Mouse (Mus musculus) layer of hippocampus, adult 18-20 months (tissue): ENCODE data around the gene Psmd12. TPM values are rescaled to one million over a fixed set of nuclear protein-coding genes. Genes with fewer than 3 reads are reported as not detected.
"Not testable (repeated sequence)": the region's sequence is repeated elsewhere in the genome, so short reads cannot be mapped to it uniquely, and the experiment has no call there.

ENCODE experiments used
- DNase-seq, 2 experiments: peaks; one replicate each; pipeline ENCODE4 v3.0.0; 2022; ENCODE audit warnings: low spot score in 2 of 2
- total RNA-seq, 2 experiments: library from RNA; stranded (reverse); gene quantifications; 2 replicates each; pipeline ENCODE4 v1.2.3; 2021

Psmd12 gene
- total RNA-seq, 2 experiments from 2014 or later = 66.5 to 69.8 TPM

DNA sequence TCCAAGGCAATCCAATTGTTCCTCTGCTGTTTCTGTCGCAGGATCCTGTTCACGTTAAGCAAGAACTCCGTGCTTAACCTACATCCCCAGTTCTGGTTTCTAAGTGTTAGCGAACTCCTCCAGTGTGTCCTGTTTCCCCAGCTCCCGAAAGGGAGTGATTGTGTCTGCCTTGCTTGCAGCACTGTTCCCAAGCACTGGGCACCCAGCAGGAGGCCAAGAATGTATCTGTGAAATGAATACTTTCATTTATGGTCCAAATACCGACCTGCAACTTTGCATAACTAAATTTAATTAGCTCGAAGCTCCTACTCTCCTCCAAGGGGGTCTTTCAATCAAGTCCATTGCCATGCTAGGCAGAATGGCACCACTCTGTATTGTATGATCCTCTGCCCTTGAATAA lies 19.5 kb upstream of the Psmd12 start:
- no peak for DNase-seq

DNA sequence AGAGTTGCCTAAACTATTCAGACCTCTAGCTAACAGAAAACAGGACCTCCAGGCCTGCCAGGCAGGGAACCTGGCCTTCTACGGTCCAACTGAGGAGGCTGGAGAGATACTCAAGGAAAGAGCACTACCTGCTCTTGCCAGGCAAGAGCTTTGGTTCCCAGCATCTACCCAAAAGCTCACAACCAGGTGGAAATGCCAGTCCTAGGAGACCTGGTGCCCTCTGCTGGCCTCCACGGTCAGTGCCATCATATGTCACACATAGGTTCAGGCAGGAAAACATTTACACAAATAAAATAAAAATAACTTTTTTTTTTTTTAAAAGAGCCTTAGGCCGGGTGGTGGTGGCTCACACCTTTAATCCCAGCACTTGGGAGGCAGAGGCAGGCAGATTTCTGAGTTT lies 16.8 kb upstream of the Psmd12 start:
- DNase-seq = no peak

DNA sequence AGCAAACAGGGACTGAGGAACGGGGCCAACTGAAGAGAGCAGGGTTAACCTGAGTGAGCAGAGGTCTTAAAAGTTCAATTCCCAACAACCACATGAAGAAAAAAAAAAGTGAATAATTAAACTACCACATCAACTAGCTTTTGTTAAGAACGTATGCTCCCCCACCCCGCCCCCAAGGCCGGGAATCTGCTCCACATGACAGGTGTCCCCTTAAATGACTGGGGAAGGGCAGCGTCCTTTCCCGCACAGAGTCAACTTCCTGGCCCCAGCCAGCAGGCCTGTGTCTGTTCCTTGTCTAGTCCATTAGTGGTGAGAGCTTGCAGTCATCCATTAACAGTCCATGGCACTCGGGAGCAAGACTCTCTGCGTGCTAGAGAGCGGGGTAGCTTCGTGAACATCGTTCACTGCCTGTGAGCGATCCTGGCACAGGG lies 16.0 kb upstream of the Psmd12 start:
- DNase-seq = no peak

DNA sequence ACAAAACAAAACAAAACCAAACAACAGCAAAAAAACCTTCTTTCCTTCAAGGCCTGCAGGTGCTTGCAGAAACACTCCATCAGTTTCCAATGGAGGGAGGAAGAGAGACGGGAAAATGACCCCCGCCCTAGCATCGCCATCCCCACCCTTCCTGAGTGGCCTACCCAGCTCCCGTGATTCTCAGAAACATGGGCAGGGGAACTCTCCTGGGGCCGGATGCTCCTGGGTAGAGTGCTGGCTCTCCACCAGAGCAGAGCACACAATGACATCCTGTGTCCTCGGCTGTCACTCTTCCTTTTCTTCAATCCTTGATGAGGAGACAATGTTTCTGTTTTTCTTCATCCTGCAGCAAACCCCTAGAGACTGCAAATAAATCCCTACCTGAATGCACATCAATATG lies 15.1 kb upstream of the Psmd12 start:
- DNase-seq = no peak

DNA sequence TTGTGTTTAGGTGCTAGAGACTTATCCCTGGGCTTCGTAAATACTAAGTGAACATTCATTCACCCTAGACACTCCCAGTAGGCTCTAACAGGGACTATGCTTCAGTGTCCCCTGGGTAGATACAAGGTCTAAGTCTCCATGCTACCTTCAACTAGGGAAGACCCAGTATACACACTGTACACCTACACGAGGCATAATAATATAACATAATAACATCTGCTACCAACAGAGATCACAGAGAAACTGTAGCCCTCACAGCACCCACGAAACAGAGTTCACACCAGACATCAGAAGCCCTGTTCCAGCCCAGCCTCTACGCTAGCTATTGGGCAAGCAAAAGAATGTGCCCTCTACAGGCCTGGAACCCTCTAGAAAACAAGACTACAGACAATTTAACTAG lies 14.2 kb upstream of the Psmd12 start:
- DNase-seq = no peak

DNA sequence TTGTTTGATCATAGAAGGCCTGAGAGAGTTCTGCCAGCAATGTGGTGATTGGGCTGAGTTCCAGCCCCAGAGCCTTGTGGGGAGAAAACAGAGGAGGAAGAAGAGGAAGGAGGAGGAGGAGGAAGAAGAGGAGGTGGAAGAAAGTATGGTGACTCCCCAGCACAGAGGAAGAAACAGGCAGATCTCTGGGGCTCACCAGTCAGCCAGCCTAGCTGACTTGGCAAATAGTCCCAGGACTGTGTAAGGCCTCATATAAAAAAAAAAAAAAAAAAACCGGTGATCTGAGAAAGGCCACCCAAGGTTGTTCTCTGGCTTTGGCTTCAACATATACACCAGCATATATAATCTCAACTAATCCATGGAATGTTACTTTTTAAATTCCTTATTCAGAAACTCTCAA lies 13.3 kb upstream of the Psmd12 start:
- DNase-seq = no peak

DNA sequence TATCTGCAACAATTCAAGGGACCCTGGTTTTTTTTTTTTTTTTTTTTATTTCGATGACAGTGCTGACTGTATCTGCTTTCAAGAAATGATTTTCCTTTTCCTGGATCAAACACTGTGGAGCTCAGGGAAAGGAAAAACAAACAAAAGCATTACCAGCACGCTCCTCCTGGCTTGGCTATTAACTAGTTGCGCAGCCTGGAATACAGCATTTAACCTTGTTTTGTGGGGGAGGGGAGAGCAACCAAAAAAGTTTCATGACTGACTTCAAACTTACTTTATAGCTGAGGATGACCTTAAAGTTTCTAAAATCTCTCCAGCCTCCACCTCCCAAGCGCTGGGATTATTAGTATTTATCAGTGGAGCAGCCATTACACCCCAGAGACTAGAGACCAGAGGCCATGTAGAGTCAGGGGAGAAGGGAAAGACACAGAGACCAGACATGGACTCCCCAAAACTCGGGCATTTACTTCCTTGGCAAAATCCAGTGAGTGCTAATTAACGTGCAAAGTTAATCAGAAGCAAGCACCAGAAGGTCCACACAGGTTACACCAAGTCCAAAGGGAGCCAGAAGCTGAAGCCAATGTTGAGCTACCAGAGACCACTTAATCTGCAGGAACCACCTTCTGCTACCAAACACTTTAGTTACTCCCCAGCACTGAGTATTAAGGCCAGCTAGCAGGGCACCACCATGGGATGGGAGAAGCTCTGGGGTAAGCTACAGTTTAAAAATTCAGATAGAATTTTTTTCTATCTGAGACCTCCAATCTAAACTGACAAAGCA lies 12.5 kb upstream of the Psmd12 start:
- DNase-seq = no peak

DNA sequence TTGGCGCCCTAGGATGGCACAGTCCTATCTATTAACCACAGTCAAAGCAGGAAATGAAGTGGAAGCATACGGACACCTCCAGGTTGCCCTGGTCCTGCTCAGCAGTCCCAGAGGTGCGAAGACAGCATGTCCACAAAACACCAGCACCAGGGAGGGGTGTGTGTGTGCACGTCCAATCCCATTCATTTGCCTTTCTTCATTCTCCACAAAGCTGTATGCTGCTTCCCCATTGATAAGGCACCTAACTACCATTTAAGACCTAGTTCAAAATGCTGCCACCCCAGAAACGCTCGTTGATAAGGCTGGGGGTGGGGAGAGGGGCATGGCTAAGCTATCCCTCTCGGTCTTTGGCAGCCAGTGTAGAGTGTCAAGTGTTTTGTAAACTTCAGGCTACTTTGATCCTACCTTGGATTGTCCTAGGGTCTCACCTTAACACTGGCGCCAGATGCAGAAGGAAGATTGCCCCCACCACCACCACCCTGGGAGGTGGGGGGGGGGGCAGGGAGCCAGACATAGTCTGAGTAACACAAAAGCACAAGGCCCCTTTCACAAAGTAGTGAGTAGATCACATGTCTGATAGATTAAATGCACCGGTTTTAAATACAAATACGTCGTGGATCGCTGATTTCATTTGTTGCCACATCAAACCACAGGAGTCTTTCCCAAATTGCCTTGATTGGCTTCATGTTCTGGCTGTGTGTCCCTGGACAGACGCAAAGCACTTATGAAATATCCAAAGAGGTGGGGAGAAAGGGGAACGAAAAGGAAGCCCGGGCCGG lies 10.8 kb upstream of the Psmd12 start:
- DNase-seq = no peak

DNA sequence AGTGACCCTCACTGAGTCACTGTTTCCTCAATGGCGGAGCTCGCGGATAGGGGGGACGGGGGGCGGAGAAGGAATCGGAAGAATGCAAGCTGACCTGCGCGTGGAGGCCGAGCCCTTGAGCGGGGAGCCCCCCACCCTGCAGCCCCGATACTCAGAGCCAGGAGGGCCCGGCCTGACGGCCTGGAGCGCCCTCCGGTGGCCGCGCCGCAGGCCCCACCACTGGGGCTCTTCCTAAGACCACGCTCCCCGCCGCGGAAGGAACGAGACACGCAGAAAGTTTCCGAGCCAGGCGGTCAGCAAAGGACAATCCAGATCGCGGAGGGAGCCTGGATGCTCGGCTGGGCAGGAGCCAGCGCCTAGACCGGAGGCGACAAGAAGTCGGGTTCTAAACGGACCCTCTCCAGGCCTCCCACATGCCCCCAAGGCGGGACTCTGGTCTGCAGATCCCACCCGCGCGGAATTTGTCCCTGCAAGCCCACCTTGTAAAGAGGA lies 10.2 kb upstream of the Psmd12 start:
- DNase-seq = peak; percentile 64 to 83

DNA sequence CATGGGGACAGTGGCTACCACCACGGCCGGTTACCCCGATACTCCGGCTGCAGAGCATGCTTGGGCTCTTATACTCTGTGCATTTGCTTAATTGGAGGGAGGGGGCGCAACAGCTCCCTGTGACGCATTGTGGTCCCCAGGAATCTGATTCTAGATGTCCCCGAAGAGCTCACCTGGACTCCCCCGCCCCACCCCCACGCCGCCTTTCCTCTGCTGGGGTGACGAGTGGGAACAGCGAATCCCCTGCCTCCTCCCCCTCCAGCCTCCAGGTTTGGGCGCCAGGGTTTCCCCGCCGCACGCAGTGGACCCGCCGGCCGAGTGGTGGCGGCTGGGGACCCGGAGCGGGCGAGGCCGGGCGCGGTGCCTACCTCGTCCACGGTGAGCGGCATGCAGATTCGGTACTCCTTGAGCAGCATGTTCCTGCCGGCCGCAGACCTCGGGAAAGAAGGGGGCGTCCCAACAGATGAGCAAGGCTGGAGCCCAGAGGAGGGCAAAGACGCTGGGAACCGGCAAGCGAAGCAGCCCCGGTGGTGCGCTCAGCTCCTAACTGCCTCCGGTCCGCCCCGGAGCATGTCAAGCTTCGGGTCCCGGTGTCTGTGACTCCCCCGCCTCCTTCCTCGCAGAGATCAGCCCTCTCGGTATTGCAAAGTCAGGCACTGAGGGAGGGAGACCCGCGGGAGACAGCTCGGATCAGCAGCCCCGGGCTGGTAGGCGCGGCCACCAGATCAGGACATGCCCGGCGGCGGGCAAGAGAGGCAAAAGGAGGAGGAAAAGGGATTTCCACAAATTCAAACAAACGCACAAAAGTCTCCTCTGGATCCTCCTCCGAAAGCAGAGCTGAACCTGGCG lies 9.5 kb upstream of the Psmd12 start:
- peak; percentile 27 to 57 for DNase-seq

DNA sequence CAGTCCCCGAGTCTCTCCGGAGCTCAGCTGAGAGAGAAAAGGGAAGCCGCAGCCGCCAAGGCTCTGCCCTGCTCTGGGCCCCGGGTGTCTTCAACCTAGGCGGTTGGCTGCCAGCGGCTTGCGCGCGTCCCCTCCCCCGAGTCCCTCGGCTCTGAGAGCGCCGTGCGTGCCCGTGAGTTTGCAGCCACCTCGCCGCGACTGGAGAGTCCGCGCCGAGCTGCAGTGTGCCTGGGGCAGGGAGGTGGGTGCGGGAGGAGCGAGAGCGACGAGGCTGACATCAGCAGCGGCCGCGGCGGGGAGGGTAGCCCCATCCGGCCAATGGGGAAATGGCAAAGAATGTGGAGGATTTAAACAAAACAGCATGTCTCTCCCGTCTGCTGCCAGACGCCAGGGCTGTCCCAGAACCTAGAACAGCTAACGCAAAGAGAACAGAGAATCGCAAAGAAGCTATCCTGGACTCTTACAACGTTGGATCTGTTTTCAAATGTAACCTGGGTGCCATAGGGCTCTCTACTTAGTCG lies 8.7 kb upstream of the Psmd12 start, which contains the start of gene Pitpnc1:
TSS of gene Pitpnc1 (minus strand) at position 179 of the 521 bp plus-strand sequence.
- DNase-seq = peak; percentile 79 to 89

DNA sequence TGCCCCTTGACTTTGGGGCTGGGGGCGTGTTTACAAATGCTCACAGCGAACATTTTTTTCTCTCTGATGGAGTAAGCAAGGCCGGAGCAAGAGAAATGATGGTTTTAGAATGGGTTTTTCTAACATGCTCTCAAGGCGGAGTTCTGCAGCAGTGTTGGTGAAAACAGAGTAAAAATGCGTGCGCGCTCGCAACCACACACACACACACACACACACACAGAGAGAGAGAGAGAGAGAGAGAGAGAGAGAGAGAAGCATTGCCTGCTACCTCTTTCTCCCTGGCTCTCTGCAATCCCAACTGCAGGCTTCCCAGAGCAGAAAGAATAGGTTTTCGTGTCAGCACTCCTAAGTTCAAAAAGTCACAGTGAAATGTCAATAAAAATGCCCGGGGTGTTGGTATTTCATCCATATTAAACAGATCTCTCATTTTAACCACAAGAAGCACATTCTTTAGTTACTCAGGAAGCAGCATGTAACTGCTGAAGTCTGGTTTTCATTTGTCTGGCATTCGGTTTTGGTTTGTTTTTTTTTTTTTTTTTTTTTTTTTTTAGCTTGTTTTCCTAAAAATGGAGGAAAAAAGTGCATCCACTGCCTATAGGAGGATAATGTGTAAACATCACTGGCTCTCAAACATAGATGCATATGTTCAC lies 8.1 kb upstream of the Psmd12 start:
- DNase-seq = no peak

DNA sequence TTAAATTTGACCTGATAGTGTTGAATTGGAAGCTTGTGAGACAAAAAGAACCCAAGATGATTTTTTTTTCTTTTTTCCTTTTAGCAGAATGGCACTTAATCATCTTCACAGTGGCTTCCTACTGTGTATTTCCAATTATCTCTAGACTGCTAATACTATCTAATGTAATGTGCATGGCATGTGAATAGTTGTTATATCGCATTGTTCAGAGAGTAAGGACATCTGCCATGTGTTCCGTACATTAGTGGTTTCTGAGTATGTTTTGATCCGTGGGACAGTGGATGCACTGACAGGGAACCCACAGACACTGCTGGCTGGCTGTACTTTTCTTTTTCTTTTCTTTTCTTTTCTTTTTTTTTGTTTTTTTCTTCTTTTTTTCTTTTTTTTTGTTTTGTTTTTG lies 7.0 kb upstream of the Psmd12 start:
- DNase-seq = no peak

DNA sequence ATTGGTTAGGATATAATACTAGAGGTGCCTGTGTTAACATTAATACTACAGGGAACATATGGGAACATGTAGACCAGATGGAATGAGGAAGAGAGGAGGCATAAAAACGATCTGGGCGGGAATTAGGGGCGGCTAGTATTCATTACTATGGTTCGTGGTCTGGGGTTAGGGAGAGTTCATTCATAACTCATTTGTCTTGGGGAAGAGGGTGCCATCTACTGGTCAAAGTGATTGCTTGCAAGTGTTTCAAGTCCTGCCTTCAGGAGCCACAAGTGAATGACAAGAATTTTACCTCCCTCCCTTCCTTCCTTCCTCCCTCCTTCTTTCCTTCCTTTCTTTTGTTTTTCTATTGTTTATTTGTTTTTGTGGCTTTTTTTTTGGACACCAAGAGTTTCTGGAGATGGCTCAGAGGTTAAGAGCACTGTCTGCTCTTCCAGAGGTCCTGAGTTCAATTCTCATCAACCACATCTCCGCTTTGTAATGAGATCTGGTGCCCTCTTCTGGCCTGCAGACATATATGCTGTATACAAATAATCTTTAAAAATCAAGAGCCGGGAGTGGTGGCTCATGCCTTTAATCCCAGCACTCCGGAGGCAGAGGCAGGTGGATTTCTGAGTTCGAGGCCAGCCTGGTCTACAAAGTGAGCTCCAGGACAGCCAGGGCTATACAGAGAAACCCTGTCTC lies 6.0 kb upstream of the Psmd12 start:
- peak; percentile 33 to 73 for DNase-seq

DNA sequence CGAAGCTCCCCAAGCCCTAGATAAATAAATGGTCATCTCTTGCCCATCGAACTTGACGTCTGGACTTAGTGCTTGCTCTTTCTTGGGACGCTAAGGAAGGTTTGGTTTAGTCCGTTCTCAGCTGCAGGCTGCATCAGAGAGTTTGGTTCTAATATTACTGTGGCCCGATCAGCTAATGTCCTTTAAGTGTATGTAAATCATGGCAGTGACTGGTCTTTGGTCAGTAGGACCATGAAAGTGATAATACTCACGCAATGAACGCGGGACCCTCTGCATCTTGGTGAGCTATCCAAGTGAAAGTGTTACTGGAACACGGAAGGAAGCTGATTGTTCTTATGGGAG lies 549 bp downstream of the Psmd12 start:
- DNase-seq = no peak

DNA sequence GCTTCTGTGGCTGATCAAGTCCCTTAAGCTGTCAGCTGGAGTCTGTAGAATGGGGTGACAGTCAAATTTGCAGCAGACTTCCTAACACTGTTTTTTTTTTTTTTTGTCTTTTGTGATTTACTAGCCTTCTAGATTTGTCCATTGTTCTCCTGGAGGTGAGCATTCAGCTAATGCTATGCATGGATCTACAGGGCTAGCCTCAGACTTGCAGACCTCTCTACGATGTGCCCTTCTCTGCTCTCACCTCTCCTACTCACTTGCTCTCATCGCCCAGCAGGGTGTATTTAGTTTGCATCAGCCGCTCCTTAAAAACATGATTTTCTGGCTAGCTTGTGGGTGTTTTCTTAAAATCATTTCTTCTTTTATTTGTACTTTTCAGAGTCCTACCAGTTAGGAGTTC lies 5.1 kb downstream of the Psmd12 start:
- DNase-seq = no peak

DNA sequence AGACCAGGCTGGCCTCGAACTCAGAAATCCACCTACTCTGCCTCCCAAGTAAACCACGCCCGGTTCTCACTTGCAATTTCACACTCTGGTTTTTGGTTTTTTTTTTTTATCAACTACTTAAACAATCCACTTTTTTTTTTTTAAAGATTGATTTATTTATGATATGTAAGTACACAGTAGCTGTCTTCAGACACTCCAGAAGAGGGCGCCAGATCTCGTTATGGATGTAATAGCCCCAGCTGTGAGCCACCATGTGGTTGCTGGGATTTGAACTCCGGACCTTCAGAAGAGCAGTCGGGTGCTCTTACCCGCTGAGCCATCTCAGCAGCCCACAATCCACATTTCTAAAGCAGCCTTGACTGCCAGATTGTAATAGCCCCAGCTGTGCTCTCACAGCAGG lies 23.5 kb downstream of the Psmd12 start:
- no peak for DNase-seq

DNA sequence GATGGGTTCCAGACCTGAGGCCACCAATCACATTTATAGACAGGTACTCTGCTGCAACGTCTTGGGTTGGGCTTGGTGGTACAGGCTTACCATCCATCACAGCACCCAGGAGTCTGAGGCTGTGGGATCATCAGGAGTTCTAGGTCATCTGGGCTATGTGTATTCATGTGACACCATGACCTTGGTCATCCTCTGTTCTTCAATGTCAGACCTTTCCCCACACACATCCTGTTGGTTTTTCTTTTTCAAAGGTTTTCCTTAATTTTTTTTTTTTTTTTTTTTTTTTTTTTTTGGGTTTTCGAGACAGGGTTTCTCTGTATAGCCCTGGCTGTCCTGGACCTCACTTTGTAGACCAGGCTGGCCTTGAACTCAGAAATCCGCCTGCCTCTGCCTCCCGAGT lies 25.1 kb downstream of the Psmd12 start:
- DNase-seq = not testable (repeated sequence)

DNA sequence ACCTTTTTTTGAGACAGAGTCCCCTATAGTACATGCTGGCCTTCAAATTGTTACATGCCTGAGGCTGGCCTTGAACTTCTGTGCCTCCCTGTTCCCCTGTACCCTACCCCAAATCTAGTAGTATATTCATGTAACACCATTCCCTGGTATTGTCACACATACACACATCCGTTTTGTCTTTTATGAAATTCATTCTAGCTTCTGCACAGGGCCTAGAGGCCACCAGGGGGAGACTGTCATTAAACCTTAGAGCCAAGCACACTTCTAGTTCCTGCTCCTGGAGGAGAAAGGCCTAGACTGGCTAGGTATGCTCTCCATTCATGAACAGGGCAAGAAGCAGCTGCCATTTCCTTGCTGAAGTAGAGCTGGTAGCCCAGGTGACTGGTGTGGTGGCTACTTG lies 27.0 kb downstream of the Psmd12 start:
- peak in 1 of 2 experiments; percentile 15 for DNase-seq
